Mouse (Mus musculus): ENCODE results near the gene Iqch.

Gene Iqch

GRCm38 (mm10) chr9:63489156-63489555, 113.1 kb downstream of the Iqch start:
- DNase-seq: no peak

- DNase-seq: peak; percentile 13
These were observed 136.7 kb downstream of the Iqch start for GRCm38 (mm10) chr9:63465561-63465960.

GRCm38 (mm10) chr9:63462296-63462695, 140.0 kb downstream of the Iqch start:
- DNase-seq: peak; percentile 93

GRCm38 (mm10) chr9:63456401-63456800, 145.9 kb downstream of the Iqch start:
- DNase-seq: no peak

- no peak for DNase-seq
These were observed 148.0 kb downstream of the Iqch start for GRCm38 (mm10) chr9:63454341-63454740.

- DNase-seq: no peak
These were observed 151.7 kb downstream of the Iqch start for GRCm38 (mm10) chr9:63450531-63451030.

- no peak for DNase-seq
These were observed 158.6 kb downstream of the Iqch start for GRCm38 (mm10) chr9:63443695-63444094.

GRCm38 (mm10) chr9:63430652-63431051, 171.6 kb downstream of the Iqch start:
- DNase-seq: no peak

- no peak for DNase-seq
These were observed 181.1 kb downstream of the Iqch start for GRCm38 (mm10) chr9:63421096-63421736.

- no peak for DNase-seq
These were observed 181.9 kb downstream of the Iqch start for GRCm38 (mm10) chr9:63420396-63420795.

- DNase-seq: no peak
These were observed 202.1 kb downstream of the Iqch start for GRCm38 (mm10) chr9:63400176-63400575.

GRCm38 (mm10) chr9:63399463-63399815, 202.9 kb downstream of the Iqch start:
- no peak for DNase-seq

- peak; percentile 95 for DNase-seq
These were observed 203.5 kb downstream of the Iqch start, which contains the start of gene 2300009A05Rik for GRCm38 (mm10) chr9:63398611-63399462. TSS of gene 2300009A05Rik (minus strand) at chr9:63399246.

- no peak for DNase-seq
These were observed 206.7 kb downstream of the Iqch start for GRCm38 (mm10) chr9:63395612-63396011.

- DNase-seq: no peak
These were observed 211.0 kb downstream of the Iqch start for GRCm38 (mm10) chr9:63391307-63391706.

- DNase-seq: no peak
These were observed 219.5 kb downstream of the Iqch start for GRCm38 (mm10) chr9:63382761-63383160.

- DNase-seq: no peak
These were observed 222.0 kb downstream of the Iqch start for GRCm38 (mm10) chr9:63380326-63380725.

GRCm38 (mm10) chr9:63378174-63378573, 224.1 kb downstream of the Iqch start:
- DNase-seq: no peak

GRCm38 (mm10) chr9:63377270-63378142, 224.8 kb downstream of the Iqch start, which contains the start of gene Map2k5:
TSS of gene Map2k5 (minus strand) at chr9:63377902.
- peak; percentile 94 for DNase-seq

GRCm38 (mm10) chr9:63373315-63373714, 229.0 kb downstream of the Iqch start:
- no peak for DNase-seq

GRCm38 (mm10) chr9:63372541-63372940, 229.8 kb downstream of the Iqch start:
- DNase-seq: no peak

Data from lung, postnatal 36 days (tissue).